Mouse (Mus musculus) thymus, adult 18-20 months (tissue): ENCODE results near the gene Pla2g16.

Source experiments
- DNase-seq, 2 experiments: peaks; one replicate each; pipeline ENCODE4 v3.0.0; 2022; ENCODE audit warnings: mixed read lengths in 2 of 2

The Pla2g16 gene

GRCm38 (mm10) chr19:7566826-7567225 lies 9.6 kb downstream of the Pla2g16 start:
- no peak for DNase-seq

- no peak for DNase-seq
These were observed 11.1 kb downstream of the Pla2g16 start for GRCm38 (mm10) chr19:7568364-7568763.

GRCm38 (mm10) chr19:7569650-7570049 lies 12.4 kb downstream of the Pla2g16 start:
- DNase-seq = no peak

- no peak for DNase-seq
These were observed 18.9 kb downstream of the Pla2g16 start for GRCm38 (mm10) chr19:7576180-7576579.

GRCm38 (mm10) chr19:7577710-7578109 lies 20.5 kb downstream of the Pla2g16 start:
- no peak for DNase-seq

- DNase-seq = no peak
These were observed 23.8 kb downstream of the Pla2g16 start for GRCm38 (mm10) chr19:7581042-7581441.

- no peak for DNase-seq
These were observed 25.8 kb downstream of the Pla2g16 start for GRCm38 (mm10) chr19:7583101-7583500.

- DNase-seq = no peak
These were observed 26.3 kb downstream of the Pla2g16 start for GRCm38 (mm10) chr19:7583599-7583998.

- DNase-seq = no peak
These were observed 28.0 kb downstream of the Pla2g16 start for GRCm38 (mm10) chr19:7585279-7585678.

GRCm38 (mm10) chr19:7585764-7586163 lies 28.5 kb downstream of the Pla2g16 start:
- no peak for DNase-seq

GRCm38 (mm10) chr19:7590795-7591194 lies 33.5 kb downstream of the Pla2g16 start:
- DNase-seq = no peak

GRCm38 (mm10) chr19:7592018-7592417 lies 34.8 kb downstream of the Pla2g16 start:
- no peak for DNase-seq

- no peak for DNase-seq
These were observed 38.3 kb downstream of the Pla2g16 start for GRCm38 (mm10) chr19:7595534-7595933.

- no peak for DNase-seq
These were observed 41.2 kb downstream of the Pla2g16 start for GRCm38 (mm10) chr19:7598481-7598880.

GRCm38 (mm10) chr19:7601551-7601950 lies 44.3 kb downstream of the Pla2g16 start:
- DNase-seq = no peak

GRCm38 (mm10) chr19:7604107-7604506 lies 46.8 kb downstream of the Pla2g16 start:
- DNase-seq = no peak

GRCm38 (mm10) chr19:7605013-7605412 lies 47.8 kb downstream of the Pla2g16 start:
- no peak for DNase-seq

- DNase-seq = no peak
These were observed 48.9 kb downstream of the Pla2g16 start for GRCm38 (mm10) chr19:7605930-7606783.

GRCm38 (mm10) chr19:7606801-7607689 lies 49.8 kb downstream of the Pla2g16 start, which contains the start of gene Lgals12:
TSS of gene Lgals12 (minus strand) at chr19:7607193.
- no peak for DNase-seq

- DNase-seq = no peak
These were observed 50.5 kb downstream of the Pla2g16 start for GRCm38 (mm10) chr19:7607690-7608201.

GRCm38 (mm10) chr19:7611942-7612757 lies 54.9 kb downstream of the Pla2g16 start, which contains the start of gene Hrasls5:
TSS of gene Hrasls5 (plus strand) at chr19:7612541.
- no peak for DNase-seq

- no peak for DNase-seq
These were observed 55.9 kb downstream of the Pla2g16 start for GRCm38 (mm10) chr19:7613151-7613550.
